Mouse (Mus musculus) layer of hippocampus, adult 18-20 months (tissue): ENCODE data around the gene Plekhg5. TPM values are rescaled to one million over a fixed set of nuclear protein-coding genes. Genes with fewer than 3 reads are reported as not detected.

ENCODE experiments used
- DNase-seq, 2 experiments: peaks; one replicate each; pipeline ENCODE4 v3.0.0; 2022; ENCODE audit warnings: low spot score in 2 of 2
- total RNA-seq, 2 experiments: library from RNA; stranded (reverse); gene quantifications; 2 replicates each; pipeline ENCODE4 v1.2.3; 2021

Gene Plekhg5
- total RNA-seq, 2 experiments from 2014 or later: 147 to 149 TPM

GRCm38 (mm10) chr4:152069245-152069644 lies 3.1 kb upstream of the Plekhg5 start:
- no peak for DNase-seq

DNA sequence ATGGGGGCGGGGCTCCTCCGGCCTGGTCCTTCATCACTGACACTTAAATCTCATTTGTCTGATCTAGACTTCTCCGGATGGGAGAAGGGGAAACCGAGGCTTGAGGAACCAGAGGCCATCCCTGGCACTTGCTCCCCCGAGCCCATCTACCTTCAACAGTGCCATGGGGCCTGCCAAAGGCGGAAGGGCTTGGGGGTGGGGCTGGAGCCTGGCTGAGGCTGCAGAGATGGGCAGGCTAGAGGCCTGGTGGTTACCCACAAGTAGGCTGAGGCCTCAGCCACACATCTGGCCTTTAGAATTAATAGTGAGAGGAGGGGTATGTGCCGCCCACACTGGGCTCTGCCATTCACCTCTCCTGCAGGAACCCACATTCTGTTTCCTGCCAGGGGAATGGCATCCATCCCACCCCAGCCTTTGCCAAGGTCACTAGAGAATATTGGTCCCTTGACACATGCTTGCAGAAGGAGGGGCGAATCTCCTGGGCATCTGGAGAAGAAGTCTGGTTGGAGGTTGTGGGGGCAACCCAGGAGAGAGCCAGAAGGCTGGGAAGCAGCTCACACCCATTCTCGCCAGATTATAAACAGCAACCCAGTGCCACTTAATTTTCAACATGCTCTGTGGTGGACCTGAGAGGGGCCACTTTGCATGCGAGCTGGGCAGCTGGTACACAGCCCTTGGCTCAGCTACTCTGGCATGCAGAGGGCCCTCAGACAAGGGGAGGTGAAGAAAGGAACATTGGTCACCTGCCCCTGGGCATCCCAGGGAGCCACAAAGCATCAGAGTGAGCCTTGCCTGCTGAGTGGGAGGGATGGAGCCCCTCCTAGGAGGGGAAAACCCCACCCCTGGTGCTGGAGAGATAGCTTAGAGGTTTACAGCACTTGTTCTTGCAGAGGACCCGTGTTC lies 1.6 kb upstream of the Plekhg5 start:
- DNase-seq: no peak

- DNase-seq: no peak
Observed at GRCm38 (mm10) chr4:152072655-152073054, 357 bp downstream of the Plekhg5 start.

DNA sequence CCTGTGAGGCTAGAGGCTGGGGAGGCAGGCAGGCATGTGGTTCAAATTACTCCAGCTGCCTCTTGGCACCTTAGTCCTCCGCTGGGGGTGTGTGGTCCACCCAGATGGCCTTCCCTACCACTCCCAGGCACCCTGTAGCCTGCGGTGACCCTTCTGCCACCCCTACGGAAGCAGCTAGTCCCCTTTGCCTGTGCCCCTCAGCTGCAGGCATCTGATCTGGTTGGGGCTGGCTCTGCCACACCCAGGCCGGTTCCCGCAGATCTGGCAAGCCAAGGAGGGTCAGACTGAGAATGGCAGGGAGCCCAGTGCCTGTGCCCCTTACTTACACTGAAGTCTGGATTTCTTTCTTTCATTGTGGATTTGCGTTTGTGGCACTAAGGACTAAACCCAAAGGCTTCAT lies 1.4 kb downstream of the Plekhg5 start:
- no peak for DNase-seq

DNA sequence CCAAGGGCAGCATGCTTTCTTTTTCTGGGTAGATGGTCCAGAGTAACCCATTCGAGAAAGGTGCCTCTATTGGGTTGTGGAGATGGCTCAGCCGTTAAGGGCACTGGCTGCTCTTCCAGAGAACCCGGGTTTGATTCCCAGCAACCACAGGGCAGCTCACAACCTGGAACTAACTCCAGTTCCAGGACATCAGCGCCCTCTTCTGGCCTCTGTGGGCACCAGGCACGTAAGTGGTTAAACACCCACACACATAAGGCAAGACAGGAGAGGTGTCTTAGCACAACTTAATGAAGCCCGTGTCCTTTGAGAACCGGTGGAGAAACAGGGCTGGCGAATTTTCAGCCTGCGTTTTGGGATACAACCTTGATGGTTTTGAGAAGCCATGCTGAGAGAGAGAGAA lies 2.2 kb downstream of the Plekhg5 start:
- no peak for DNase-seq

- DNase-seq: no peak
Observed at GRCm38 (mm10) chr4:152077191-152077590, 4.9 kb downstream of the Plekhg5 start.

GRCm38 (mm10) chr4:152078105-152078530 lies 5.8 kb downstream of the Plekhg5 start:
- no peak for DNase-seq

GRCm38 (mm10) chr4:152079261-152079660 lies 7.0 kb downstream of the Plekhg5 start:
- no peak for DNase-seq

GRCm38 (mm10) chr4:152079931-152080330 lies 7.6 kb downstream of the Plekhg5 start:
- DNase-seq: no peak

GRCm38 (mm10) chr4:152083611-152084220 lies 11.4 kb downstream of the Plekhg5 start:
- no peak for DNase-seq

- no peak for DNase-seq
Observed at GRCm38 (mm10) chr4:152084616-152085015, 12.3 kb downstream of the Plekhg5 start.

DNA sequence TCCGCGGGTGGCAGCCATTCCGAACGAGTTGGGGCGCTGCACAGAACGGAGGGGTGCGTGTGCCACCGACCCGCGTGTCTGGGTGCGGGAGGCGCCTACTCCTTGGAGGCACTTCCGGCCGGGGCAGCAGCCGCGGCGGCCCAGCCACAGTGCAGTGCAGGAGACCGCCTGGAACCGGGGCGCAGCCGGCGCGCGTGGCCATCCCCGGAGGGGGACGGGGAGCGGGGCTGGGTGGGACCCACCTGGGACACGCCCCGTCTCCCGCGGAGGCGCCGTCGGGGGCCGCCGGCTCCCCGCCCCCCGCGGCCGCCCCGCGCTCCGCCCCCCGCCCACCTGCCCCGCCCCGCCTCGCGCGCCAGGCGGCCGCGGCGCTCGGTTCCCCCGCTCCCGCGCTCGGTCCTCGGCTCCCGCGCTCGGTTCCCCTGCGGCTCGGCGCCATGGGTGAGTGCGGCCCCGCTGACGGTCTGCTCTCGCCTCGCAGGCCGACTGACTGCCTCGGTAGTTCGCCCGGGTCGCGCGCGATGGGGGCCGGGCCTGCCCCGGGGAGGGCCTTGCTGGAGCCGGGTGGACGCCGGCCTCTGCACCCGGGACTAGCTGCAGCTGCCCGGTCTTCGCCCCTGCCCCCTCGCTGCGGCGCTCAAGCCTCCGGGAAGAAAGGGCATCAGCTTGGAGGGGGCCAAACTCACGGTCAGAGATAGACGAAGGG lies 14.4 kb downstream of the Plekhg5 start:
- DNase-seq: peak; percentile 70 to 74

- DNase-seq: no peak
Observed at GRCm38 (mm10) chr4:152087211-152088081, 15.1 kb downstream of the Plekhg5 start.

- DNase-seq: peak in 1 of 2 experiments; percentile 75
Observed at GRCm38 (mm10) chr4:152088133-152088532, 15.8 kb downstream of the Plekhg5 start.

- peak; percentile 89 to 94 for DNase-seq
Observed at GRCm38 (mm10) chr4:152088556-152089120, 16.3 kb downstream of the Plekhg5 start.

DNA sequence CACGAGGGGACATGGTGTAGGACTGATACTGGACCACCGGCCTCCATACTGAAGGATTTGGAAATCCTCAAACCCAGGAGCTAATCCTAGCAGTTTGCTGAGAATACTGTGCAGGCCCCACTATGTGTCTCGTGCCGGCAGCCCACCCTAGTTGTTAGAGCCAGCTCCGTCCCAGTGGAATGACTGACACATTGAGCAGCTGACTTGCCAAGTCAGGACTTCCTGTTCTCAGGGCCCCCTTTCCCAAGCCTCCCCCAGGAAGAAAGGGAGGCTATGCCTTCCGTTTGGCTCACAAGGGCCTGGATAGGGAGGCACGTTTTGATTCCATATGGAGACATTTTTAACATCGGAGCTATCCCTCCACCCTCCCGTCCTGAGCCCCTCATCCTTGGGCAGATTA lies 17.9 kb downstream of the Plekhg5 start:
- DNase-seq: no peak

GRCm38 (mm10) chr4:152092751-152093293 lies 20.5 kb downstream of the Plekhg5 start:
- DNase-seq: no peak

- DNase-seq: no peak
Observed at GRCm38 (mm10) chr4:152094233-152094632, 21.9 kb downstream of the Plekhg5 start.

DNA sequence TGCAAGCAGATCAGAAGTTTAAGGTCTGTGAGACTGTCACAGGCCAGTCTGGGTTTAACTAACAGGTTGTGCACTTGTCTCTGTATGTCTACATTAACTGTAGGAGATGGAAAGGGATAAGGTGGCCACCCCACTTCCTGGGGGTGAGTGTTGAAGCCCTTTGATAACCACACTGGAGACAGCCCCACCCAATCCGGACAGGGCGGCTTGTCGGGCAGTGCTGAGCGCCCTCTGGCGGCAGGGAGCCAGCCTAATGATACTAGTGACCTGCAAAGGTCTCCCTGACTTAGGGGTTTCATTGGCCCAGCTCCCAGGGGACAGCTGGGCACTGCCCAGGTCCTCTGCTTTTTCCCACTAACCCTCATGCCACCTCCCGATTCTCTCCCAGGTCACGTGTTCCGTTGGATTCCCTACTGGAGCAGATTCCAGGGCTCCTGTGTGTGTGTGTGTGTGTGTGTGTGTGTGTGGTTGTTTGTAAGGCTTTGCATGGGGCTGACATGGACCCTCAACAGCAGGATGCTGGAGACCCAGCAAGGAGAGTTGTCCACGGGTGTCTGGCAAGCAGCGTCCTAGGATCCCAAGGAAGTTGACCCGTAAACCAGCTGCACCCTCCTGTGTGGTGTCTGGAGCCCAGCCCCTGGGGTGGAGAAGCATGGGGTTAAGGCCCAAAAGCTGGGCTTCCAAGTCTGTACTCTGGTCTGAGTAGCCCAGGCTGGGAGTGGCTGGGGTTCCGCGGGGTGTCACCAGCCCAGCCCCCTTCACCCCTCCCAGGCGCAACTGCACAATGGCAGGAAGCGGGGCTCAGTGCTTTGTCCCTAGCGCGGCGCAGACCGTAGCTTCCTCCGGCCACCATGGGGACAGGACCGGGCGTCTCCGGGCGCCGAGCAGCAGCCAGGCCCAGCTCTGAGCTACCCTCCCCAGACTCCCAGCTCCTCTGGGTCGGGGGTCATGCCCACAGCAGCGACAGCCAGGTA lies 23.9 kb downstream of the Plekhg5 start:
- peak in 1 of 2 experiments; percentile 71 for DNase-seq
